Mouse (Mus musculus): Measurements from ENCODE around the gene Defb19. TPM values are rescaled to one million over a fixed set of nuclear protein-coding genes. Genes with fewer than 3 reads are reported as not detected.

The Defb19 gene
- polyA plus RNA-seq, 1 experiment from 2014 or later, result not detected

Other genes with a start within 250 kb of the Defb19 start
- 85.8 and 92.6 TPM in 2 replicates for gene Rbck1, start 247.7 kb downstream of the Defb19 start, polyA plus RNA-seq (2016; fragmentation: Nextera tagmentation; extraction: Ambion mirVana)
- gene Trib3, start 236.3 kb downstream of the Defb19 start, polyA plus RNA-seq (2016; fragmentation: Nextera tagmentation; extraction: Ambion mirVana), result 2.6 and 3.2 TPM in 2 replicates
- 0.59 and 1.4 TPM in 2 replicates for gene Nrsn2, start 203.7 kb downstream of the Defb19 start, polyA plus RNA-seq (2016; fragmentation: Nextera tagmentation; extraction: Ambion mirVana)
- 9.9 and 11.8 TPM in 2 replicates for gene Sox12, start 182.2 kb downstream of the Defb19 start, polyA plus RNA-seq (2016; fragmentation: Nextera tagmentation; extraction: Ambion mirVana)
- gene Zcchc3, start 165.3 kb downstream of the Defb19 start, polyA plus RNA-seq (2016; fragmentation: Nextera tagmentation; extraction: Ambion mirVana), result 64.9 and 67.2 TPM in 2 replicates
- 0.40 and 0.61 TPM in 2 replicates for gene 6820408C15Rik, start 164.7 kb downstream of the Defb19 start, polyA plus RNA-seq (2016; fragmentation: Nextera tagmentation; extraction: Ambion mirVana)
- not detected in 2 replicates for gene Defb23, start 115.7 kb downstream of the Defb19 start, polyA plus RNA-seq (2016; fragmentation: Nextera tagmentation; extraction: Ambion mirVana)
- gene Defb20, start 103.2 kb downstream of the Defb19 start, polyA plus RNA-seq (2016; fragmentation: Nextera tagmentation; extraction: Ambion mirVana), result not detected in 2 replicates
- not detected in 2 replicates for gene Defb22, start 90.2 kb downstream of the Defb19 start, polyA plus RNA-seq (2016; fragmentation: Nextera tagmentation; extraction: Ambion mirVana)
- gene Defb26, start 68.6 kb downstream of the Defb19 start, polyA plus RNA-seq (2016; fragmentation: Nextera tagmentation; extraction: Ambion mirVana), result not detected in 2 replicates
- gene Defb28, start 62.1 kb downstream of the Defb19 start, polyA plus RNA-seq (2016; fragmentation: Nextera tagmentation; extraction: Ambion mirVana), result not detected in 2 replicates
- not detected in 2 replicates for gene Defb29, start 40.2 kb downstream of the Defb19 start, polyA plus RNA-seq (2016; fragmentation: Nextera tagmentation; extraction: Ambion mirVana)
- not detected in 2 replicates for gene Gm17416, start 11.0 kb downstream of the Defb19 start, polyA plus RNA-seq (2016; fragmentation: Nextera tagmentation; extraction: Ambion mirVana)
- gene Defb21, start 7.6 kb downstream of the Defb19 start, polyA plus RNA-seq (2016; fragmentation: Nextera tagmentation; extraction: Ambion mirVana), result not detected in 2 replicates
- not detected in 2 replicates for gene Defb45, start 19.1 kb upstream of the Defb19 start, polyA plus RNA-seq (2016; fragmentation: Nextera tagmentation; extraction: Ambion mirVana)
- gene Defb36, start 24.0 kb upstream of the Defb19 start, polyA plus RNA-seq (2016; fragmentation: Nextera tagmentation; extraction: Ambion mirVana), result not detected in 2 replicates
- not detected in 2 replicates for gene Defb25, start 42.7 kb upstream of the Defb19 start, polyA plus RNA-seq (2016; fragmentation: Nextera tagmentation; extraction: Ambion mirVana)
- 0.41 and 0.46 TPM in 2 replicates for gene Rem1, start 46.6 kb upstream of the Defb19 start, polyA plus RNA-seq (2016; fragmentation: Nextera tagmentation; extraction: Ambion mirVana)
- 104 and 118 TPM in 2 replicates for gene H13, start 89.1 kb upstream of the Defb19 start, polyA plus RNA-seq (2016; fragmentation: Nextera tagmentation; extraction: Ambion mirVana)
- 38.0 and 43.9 TPM in 2 replicates for gene Mcts2, start 106.7 kb upstream of the Defb19 start, polyA plus RNA-seq (2016; fragmentation: Nextera tagmentation; extraction: Ambion mirVana)
- gene Id1, start 155.9 kb upstream of the Defb19 start, polyA plus RNA-seq (2016; fragmentation: Nextera tagmentation; extraction: Ambion mirVana), result 132 and 178 TPM in 2 replicates
- gene Cox4i2, start 173.9 kb upstream of the Defb19 start, polyA plus RNA-seq (2016; fragmentation: Nextera tagmentation; extraction: Ambion mirVana), result 11.2 and 18.4 TPM in 2 replicates